Mouse (Mus musculus): ENCODE results near the gene Nup188. TPM values are rescaled to one million over a fixed set of nuclear protein-coding genes. Genes with fewer than 3 reads are reported as not detected.

Gene Nup188
- polyA plus RNA-seq, 1 experiment from 2014 or later, result 7.5 TPM

- 96% methylated on average over 42 of the region's 42 CpGs for whole genome bisulfite sequencing (ENCODE audit: insufficient replicate concordance)
- H3K36me3 ChIP-seq (replicated peaks; ENCODE audit: insufficient read depth, low read length), result peaks cover 44% of the 10 kb centered on the region
These were observed 30.4 kb upstream of the Nup188 start for GRCm38 (mm10) chr2:30255631-30256395.

GRCm38 (mm10) chr2:30256616-30257350, 29.4 kb upstream of the Nup188 start:
- no peak for TF ChIP-seq EP300 (IDR thresholded peaks at IDR 0.05; ENCODE audit: low read depth)
- no peak for TF ChIP-seq CTCF (IDR thresholded peaks at IDR 0.05; ENCODE audit: low read depth)
- H3K9ac ChIP-seq (replicated peaks), result no peak overlapping the region
- H3K27ac ChIP-seq (ENCODE audit: low read depth), result no peak overlapping the region
- no peaks in the 10 kb centered on the region for H3K9me3 ChIP-seq (ENCODE audit: low read length)
- no peak overlapping the region for H3K4me3 ChIP-seq (ENCODE audit: low read depth, low read length)
- H3K4me2 ChIP-seq (ENCODE audit: low read depth, low read length), result no peak overlapping the region
- 94% methylated on average over 30 of the region's 30 CpGs for WGBS (ENCODE audit: insufficient replicate concordance)
- H3K27me3 ChIP-seq (ENCODE audit: insufficient read depth, low read length), result no peaks in the 10 kb centered on the region
- peaks cover 22% of the 10 kb centered on the region for H3K4me1 ChIP-seq (ENCODE audit: insufficient read depth)
- peaks cover 51% of the 10 kb centered on the region for H3K36me3 ChIP-seq (replicated peaks; ENCODE audit: insufficient read depth, low read length)
- ATAC-seq, result no peak
- DNase-seq, result no peak

More at GRCm38 (mm10) chr2:30255631-30256395, 30.4 kb upstream of the Nup188 start:
- no peak overlapping the region for H3K4me3 ChIP-seq (ENCODE audit: low read depth, low read length)
- no peak overlapping the region for H3K4me2 ChIP-seq (ENCODE audit: low read depth, low read length)
- peaks cover 24% of the 10 kb centered on the region for H3K4me1 ChIP-seq (ENCODE audit: insufficient read depth)
- TF ChIP-seq CTCF (IDR thresholded peaks at IDR 0.05; ENCODE audit: low read depth) (no peak), EP300 (IDR thresholded peaks at IDR 0.05; ENCODE audit: low read depth) (no peak)
- no peak for ATAC-seq
- no peak for DNase-seq
- H3K9ac ChIP-seq (replicated peaks), result no peak overlapping the region
- H3K27ac ChIP-seq (ENCODE audit: low read depth), result no peak overlapping the region
- H3K9me3 ChIP-seq (ENCODE audit: low read length), result no peaks in the 10 kb centered on the region
- H3K27me3 ChIP-seq (ENCODE audit: insufficient read depth, low read length), result no peaks in the 10 kb centered on the region

- DNase-seq, result no peak
- Histone ChIP-seq H3K27me3 (ENCODE audit: insufficient read depth, low read length) (no peaks in the 10 kb centered on the region), H3K36me3 (replicated peaks; ENCODE audit: insufficient read depth, low read length) (peaks cover 58% of the 10 kb centered on the region), H3K9ac (replicated peaks) (no peak overlapping the region), H3K4me3 (ENCODE audit: low read depth, low read length) (no peak overlapping the region), H3K4me1 (ENCODE audit: insufficient read depth) (peaks cover 13% of the 10 kb centered on the region), H3K4me2 (ENCODE audit: low read depth, low read length) (no peak overlapping the region), H3K9me3 (ENCODE audit: low read length) (no peaks in the 10 kb centered on the region), H3K27ac (ENCODE audit: low read depth) (peak overlapping the region; percentile 59)
- no peak for ATAC-seq
- no peak for TF ChIP-seq EP300 (IDR thresholded peaks at IDR 0.05; ENCODE audit: low read depth)
- TF ChIP-seq CTCF (IDR thresholded peaks at IDR 0.05; ENCODE audit: low read depth), result no peak
- WGBS (ENCODE audit: insufficient replicate concordance), result 50% methylated on average over 7 of the region's 7 CpGs
These were observed 28.3 kb upstream of the Nup188 start for GRCm38 (mm10) chr2:30257699-30258460.

- ATAC-seq, result peak; percentile 40; the same call in 1 of the 2 replicates
- DNase-seq, result no peak
- Histone ChIP-seq H3K4me1 (ENCODE audit: insufficient read depth) (peaks cover 13% of the 10 kb centered on the region), H3K27me3 (ENCODE audit: insufficient read depth, low read length) (no peaks in the 10 kb centered on the region), H3K9ac (replicated peaks) (no peak overlapping the region), H3K36me3 (replicated peaks; ENCODE audit: insufficient read depth, low read length) (peaks cover 64% of the 10 kb centered on the region), H3K27ac (ENCODE audit: low read depth) (peak overlapping the region; percentile 59), H3K9me3 (ENCODE audit: low read length) (no peaks in the 10 kb centered on the region), H3K4me2 (ENCODE audit: low read depth, low read length) (no peak overlapping the region), H3K4me3 (ENCODE audit: low read depth, low read length) (no peak overlapping the region)
- WGBS (ENCODE audit: insufficient replicate concordance), result 45% methylated on average over 4 of the region's 4 CpGs
- TF ChIP-seq CTCF (IDR thresholded peaks at IDR 0.05; ENCODE audit: low read depth), result no peak
- TF ChIP-seq EP300 (IDR thresholded peaks at IDR 0.05; ENCODE audit: low read depth), result no peak
These were observed 27.6 kb upstream of the Nup188 start for GRCm38 (mm10) chr2:30258600-30258999.

- WGBS (ENCODE audit: insufficient replicate concordance), result 78% methylated on average over 15 of the region's 15 CpGs
- TF ChIP-seq EP300 (IDR thresholded peaks at IDR 0.05; ENCODE audit: low read depth), result no peak
- no peak for TF ChIP-seq CTCF (IDR thresholded peaks at IDR 0.05; ENCODE audit: low read depth)
- H3K9me3 ChIP-seq (ENCODE audit: low read length), result no peaks in the 10 kb centered on the region
- DNase-seq, result no peak
- H3K27me3 ChIP-seq (ENCODE audit: insufficient read depth, low read length), result no peaks in the 10 kb centered on the region
- H3K4me1 ChIP-seq (ENCODE audit: insufficient read depth), result peaks cover 13% of the 10 kb centered on the region
- peaks cover 72% of the 10 kb centered on the region for H3K36me3 ChIP-seq (replicated peaks; ENCODE audit: insufficient read depth, low read length)
- ATAC-seq, result no peak
- H3K27ac ChIP-seq (ENCODE audit: low read depth), result peak overlapping the region; percentile 59
- no peak overlapping the region for H3K4me2 ChIP-seq (ENCODE audit: low read depth, low read length)
- H3K4me3 ChIP-seq (ENCODE audit: low read depth, low read length), result no peak overlapping the region
- H3K9ac ChIP-seq (replicated peaks), result no peak overlapping the region; the same call in 1 of the 2 replicates
These were observed 26.8 kb upstream of the Nup188 start for GRCm38 (mm10) chr2:30259131-30260064.
